Mouse (Mus musculus): Measurements from ENCODE around the gene Ifnab. TPM values are rescaled to one million over a fixed set of nuclear protein-coding genes. Genes with fewer than 3 reads are reported as not detected.
A peak's percentile ranks its signal among the peaks of the same experiment; 100 is the strongest.

Ifnab gene
- not detected for total RNA-seq (2021)
- long read RNA-seq, experiment 1, result 0 reads
- long read RNA-seq, experiment 2, result 0 reads

DNA sequence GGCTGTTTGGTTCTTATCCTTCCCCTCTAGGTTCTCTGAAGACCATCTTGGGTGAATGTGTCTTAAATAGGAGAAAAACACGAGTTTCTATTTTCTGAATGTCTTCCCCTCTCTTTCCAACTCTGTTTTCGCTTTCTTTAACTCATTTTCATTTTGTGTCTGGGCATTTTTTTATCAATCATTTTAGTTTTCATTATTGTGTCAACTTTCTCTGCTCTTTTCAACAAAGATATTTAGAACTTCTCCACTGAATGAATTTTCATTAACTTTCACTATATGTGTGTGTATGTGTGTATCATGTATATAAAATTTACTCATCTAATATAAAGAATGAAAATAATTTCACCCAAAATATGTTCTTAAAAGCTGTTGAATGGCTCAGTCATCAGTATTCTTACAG is at the start of gene Ifnab:
Gene Ifnab (minus strand): TSS at position 101 of the 400 bp plus-strand sequence.
- DNase-seq (ENCODE audit: low spot score in 2 of 2), result no peak
- intact Hi-C loops (cut with DNase I), result no loop called here

DNA sequence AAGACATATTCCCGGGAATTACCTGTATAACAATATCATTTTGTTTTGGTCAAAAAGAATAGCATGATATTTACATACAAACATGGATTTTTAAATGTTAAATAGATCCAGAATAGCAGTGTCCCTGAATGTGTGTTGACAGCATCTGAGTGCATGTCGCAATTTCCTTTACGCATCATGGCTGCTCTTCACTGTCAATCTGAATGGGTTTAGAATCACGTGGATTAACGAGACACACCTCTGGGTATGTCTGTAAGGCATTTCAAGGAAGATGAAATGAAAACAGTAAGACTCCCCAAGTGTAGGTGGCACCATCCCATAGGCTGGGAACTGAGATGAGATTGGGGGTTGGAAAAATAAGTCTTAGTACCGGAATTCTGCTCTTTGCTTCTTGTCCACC is 47.9 kb upstream of the Ifnab start:
- no peak for DNase-seq (ENCODE audit: low spot score in 2 of 2)
- intact Hi-C loops (cut with DNase I), result loop anchor here (5.0 kb wide), 1 partner anchor 42 kb away; no protein-coding TSS in a partner anchor

DNA sequence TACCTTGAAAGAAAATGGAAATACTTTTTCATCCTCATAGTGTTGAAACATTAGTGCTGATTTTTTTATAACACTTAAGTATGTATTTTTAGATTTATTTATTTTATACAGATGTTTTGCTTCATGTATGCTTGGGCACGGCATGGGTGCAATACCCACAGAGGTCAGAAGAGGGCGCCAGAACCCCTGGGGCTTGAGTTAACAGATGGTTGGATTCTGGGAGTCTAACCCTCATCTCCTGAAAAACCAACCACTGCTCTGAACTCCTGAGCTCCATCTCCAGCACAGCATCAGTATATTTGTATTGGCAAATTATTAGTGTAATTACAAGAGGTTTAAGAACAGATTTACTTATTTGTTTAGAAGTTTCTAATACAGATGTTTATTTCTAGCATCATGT is 47.3 kb upstream of the Ifnab start:
- DNase-seq (ENCODE audit: low spot score in 2 of 2), result peak in 1 of 2 experiments; percentile 39
- intact Hi-C loops (cut with DNase I), result loop anchor here (5.0 kb wide), 1 partner anchor 41 kb away; no protein-coding TSS in a partner anchor

DNA sequence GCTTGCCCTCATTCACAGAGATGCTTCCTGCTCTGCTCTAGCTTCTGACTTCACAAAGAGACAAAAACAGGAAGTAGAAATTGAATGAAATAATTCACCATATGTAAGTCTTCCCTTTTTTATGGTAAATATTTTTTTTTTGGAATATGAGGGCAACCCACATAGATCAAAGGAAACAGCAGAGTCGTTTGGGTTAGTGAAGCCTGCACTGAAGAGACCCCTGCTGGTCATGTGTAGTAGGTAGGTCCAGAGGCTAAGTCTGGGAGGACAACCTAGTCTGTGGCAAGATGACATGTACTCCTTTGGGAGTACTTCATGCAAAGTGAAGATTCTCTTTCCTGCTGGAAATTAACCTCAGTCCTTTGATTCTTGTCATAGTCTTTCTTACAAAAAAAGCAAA is 36.2 kb upstream of the Ifnab start:
- DNase-seq (ENCODE audit: low spot score in 2 of 2), result peak in 1 of 2 experiments; percentile 17

DNA sequence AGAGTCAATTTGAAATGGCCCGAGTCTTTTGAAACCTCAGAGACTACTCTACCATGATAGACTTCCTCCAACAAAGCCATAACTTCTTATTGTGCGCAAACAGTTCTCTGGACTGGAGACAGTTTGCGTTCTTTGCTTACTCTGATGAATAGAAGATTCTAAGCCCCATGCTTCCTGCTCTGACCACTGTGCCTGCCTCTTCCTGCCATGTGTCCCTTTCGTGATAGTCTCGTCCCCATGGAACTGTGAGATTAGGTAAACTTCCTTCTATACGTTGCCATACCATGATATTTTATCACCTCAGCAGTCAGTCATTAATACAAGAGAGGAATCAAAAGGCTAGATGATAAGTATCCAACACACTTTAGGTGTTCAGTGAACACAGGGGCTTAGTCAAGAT is 35.6 kb upstream of the Ifnab start:
- DNase-seq (ENCODE audit: low spot score in 2 of 2), result no peak
- intact Hi-C loops (cut with DNase I), result no loop called here

More for the DNA sequence above, 36.2 kb upstream of the Ifnab start:
- intact Hi-C loops (cut with DNase I), result no loop called here

DNA sequence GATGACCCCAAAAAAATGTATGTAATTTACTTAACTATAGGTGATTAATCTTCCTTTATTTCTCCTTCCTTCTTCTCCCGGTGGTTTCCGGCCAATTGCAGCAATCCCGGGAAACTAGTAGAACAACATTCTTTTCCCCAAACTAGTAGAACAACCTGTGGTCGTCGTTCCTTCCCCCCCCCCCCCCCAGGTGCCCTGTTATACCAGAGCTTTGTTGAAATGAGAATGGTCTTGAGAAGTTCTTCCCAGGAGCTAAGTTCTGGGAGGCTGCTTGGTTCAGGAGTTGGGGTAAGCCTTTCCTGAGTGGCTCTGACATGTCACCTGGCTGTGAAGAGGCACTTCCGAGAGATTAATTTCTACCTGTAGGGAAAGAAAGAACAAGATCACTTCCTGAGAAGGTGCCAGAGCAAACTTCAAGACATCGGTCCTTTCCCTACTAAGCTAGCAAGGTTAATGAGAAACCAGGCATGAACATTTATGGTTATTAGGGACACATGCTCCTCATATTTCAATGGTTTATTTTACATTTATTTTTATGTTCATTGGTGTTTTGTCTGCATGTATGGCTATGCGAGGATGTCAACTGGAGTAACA is 32.4 kb upstream of the Ifnab start:
- no peak for DNase-seq (ENCODE audit: low spot score in 2 of 2)
- intact Hi-C loops (cut with DNase I), result no loop called here

DNA sequence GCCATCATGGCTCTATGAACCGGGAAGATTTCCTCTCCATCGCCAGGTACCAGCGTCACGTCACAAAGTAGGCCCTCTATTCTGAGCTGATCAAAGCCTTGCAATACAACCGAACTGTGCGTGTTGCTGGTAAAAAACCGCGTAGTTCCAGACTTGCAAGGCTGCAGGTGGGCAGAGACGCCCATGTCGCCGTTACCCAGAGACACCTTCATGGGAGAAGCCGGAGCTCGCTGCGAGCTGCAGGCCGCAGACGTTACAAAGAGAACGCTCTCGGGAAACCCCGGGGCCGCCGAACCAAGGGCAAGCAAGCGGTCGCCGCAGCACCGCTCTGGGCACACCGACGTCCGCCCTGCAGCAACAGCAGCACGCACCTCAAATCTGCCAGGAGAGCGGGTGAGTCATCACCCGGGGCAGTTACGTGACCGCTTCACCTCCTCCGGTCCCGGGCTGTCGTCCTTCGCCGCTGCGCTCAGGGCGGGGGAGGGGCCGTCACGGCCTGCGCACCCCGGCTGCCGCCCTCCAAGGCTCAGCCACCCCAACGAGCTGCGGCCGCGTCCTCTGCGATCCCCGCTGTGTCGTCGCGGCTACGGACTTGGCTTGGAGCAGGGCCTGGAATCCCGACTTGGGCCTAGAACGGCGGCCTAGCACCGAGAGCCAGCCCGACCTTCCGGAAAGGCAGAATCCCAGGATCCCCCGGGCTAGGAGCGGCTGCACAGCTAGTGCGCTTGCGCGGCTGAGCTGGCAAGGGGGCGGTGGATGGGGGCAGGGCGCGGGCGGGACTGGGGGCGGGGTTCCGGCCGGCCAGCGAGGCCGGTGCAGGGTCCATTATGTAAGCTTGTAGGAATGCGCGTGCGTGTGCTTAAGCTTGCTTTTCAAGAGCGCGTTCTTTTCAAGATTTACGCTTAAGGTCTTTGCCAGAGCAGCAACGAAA is 30.9 kb upstream of the Ifnab start, which contains the start of the genes Gm26566 and Klhl9:
Gene Gm26566 (plus strand): TSS at position 15 of the 931 bp plus-strand sequence.
Gene Klhl9 (minus strand): TSS at position 675 of the 931 bp plus-strand sequence.
- DNase-seq (ENCODE audit: low spot score in 2 of 2), result peak; percentile 87 to 89
- intact Hi-C loops (cut with DNase I), result no loop called here

DNA sequence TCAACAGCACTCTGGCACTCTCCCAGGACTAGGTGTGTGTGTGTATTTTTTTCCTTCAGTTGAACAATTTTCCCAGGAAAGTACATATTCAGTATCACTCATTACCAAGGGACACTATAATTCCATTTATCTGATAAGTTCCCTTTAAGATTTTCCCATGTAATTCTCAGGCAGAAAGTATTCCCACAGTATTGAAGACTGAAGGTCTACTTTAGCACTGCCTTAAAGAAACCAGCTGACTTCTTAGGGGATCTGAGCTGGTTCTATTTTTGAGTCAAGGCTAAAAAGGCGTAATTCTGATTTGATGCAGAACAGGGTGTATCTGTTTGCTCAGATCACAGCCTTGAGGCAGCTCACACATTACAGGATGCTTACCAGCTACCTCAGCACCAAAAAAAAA is 27.6 kb upstream of the Ifnab start:
- intact Hi-C loops (cut with DNase I), result no loop called here
- no peak for DNase-seq (ENCODE audit: low spot score in 2 of 2)

DNA sequence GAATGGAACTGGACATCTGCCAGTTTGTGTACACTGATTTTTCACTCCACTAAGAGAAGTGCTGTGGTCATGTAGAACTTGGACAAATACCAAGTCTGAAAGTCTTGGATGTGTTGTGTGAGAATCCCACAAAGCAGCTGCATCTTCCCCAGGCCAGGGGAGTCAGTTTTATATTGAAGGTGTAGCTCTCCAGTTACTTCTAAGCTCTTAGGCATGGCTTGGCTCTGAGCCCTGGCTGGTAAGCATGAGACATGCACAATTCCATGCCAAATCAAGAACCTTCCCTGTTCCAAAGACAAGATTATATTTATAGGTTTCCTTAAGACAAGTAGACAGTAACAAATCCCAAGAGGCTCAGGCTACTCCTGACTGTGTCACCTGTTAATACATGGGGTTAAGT is 23.9 kb upstream of the Ifnab start:
- intact Hi-C loops (cut with DNase I), result no loop called here
- DNase-seq (ENCODE audit: low spot score in 2 of 2), result no peak

DNA sequence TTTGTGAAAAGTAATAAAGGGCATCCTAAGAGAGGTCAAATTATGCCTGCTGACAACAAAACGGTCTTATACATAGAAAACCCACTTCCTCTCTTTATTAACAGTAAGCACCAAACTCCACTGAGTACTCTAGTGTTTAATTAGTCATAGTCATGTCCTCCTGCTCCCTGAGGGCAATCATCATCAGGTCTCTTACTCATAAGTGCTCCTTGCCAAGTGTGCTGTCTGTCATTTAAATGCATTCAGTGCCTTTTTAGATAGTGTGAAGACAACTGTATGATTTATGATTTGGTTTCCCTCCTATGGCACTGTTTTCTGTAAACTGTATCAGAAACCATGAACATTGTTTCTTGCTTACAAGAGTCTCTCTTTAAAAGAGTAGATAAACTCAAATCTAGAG is 23.1 kb upstream of the Ifnab start:
- DNase-seq (ENCODE audit: low spot score in 2 of 2), result no peak

DNA sequence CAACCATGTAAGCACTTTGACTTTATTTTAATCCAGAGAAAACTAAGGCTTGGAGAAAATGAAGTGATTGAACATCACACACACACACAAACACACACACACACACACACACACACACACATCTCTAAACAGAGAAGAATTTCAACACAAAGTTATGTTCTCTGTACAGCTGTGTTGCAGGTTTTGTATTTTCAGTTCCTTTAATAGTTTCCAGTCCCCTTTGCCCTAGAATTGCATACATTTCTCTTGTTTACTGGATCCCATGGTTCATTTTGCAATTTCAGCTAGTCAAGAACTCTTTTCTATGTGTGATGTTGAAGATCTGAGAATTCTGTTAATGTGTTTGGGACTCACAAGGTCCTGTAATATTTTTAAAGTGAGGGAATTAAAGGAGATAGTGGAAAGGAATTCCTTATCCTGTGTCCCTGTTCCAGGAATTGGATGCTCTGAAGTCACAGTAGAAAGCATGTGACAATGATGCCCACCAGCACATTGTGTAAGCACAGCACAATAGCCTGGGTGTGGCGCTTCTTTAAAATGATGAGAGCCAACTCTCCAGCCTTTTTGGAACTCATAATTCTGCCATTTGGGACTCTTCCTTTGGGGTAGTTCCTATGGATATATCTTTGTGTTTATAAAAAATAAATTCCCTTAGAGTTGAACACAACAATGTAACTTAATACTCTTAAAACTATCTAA is 16.1 kb upstream of the Ifnab start:
- intact Hi-C loops (cut with DNase I), result no loop called here
- no peak for DNase-seq (ENCODE audit: low spot score in 2 of 2)

More for the DNA sequence above, 23.1 kb upstream of the Ifnab start:
- intact Hi-C loops (cut with DNase I), result no loop called here

DNA sequence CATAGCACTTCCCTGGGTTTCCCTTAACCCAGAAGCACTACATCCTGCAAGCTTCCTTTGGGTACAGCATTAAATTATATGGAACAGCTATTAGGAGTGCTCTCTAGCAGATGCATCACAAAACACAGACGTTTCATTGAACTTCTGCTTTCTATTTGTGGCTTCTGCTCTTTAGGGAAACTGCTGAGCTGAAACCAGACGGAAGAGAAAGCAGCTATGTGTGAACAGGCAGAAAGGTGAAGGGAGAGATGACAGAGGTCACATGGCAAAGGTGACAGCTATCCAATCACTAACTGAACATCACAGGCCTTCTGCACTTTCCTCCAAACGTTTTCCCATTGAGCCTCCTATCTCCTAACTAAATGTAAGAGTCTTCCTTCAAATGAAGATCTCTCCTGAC is 14.8 kb upstream of the Ifnab start:
- intact Hi-C loops (cut with DNase I), result no loop called here
- no peak for DNase-seq (ENCODE audit: low spot score in 2 of 2)

DNA sequence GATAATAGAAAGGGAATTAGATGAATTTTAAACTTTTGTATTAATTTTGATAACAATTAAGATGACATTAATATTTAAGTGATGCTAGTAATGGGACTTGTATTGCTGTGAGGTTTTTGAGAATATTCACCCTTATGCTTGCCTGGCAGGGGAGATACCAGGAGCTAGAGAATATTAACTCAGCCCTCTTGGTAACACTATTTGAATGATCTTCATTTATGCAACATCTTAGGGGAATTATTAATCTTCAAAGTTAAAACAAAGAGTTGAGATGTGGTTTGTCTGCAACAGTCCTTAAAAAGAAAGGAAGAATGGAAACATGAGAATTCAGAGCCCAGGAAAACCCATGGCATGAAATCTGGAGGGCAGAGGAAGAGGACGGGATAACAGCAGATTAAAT is 8.1 kb upstream of the Ifnab start:
- no peak for DNase-seq (ENCODE audit: low spot score in 2 of 2)
- intact Hi-C loops (cut with DNase I), result loop anchor here (5.0 kb wide), 1 partner anchor 38 kb away; no protein-coding TSS in a partner anchor

DNA sequence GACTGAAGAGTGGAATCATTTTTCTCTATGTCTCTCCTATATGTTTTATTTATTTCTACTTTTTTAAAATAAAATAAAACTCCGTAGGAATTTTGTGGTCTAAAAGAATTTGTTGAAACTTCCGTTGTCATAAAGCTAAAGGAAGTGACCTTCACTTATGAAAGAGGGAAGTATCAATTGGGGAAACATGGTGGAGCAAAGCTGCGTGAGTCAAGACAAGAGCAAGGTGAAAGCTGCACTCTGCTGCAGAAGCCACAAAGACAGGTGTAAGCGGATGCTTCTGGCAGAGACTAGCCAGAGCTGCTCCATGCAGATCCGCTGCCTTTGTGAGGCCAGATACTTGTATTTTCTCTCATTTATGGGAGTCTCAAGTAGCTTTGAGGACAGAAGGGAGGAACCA is 7.6 kb upstream of the Ifnab start:
- no peak for DNase-seq (ENCODE audit: low spot score in 2 of 2)
- intact Hi-C loops (cut with DNase I), result loop anchor here (5.0 kb wide), 1 partner anchor 39 kb away; no protein-coding TSS in a partner anchor

DNA sequence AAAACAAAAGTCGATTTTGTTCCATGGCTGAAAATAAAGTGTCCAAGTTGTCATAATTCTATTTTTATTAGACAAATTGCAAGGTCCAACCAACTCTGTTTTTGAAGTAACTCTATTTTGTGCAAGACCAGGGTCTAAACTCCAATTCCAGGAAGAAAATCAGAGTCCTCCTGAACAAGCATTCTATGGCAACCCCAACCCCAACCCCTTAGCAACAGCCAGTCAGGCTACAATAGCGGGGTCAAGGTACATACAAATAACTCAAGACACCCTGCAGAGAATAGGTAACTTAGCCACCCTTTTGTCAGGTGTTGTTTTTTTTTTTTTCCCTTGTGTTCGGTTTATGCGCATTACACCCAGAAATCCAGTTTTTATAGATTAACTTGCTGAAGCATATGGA is 6.6 kb upstream of the Ifnab start:
- no peak for DNase-seq (ENCODE audit: low spot score in 2 of 2)
- intact Hi-C loops (cut with DNase I), result loop anchor here (5.0 kb wide), 1 partner anchor 40 kb away; no protein-coding TSS in a partner anchor

DNA sequence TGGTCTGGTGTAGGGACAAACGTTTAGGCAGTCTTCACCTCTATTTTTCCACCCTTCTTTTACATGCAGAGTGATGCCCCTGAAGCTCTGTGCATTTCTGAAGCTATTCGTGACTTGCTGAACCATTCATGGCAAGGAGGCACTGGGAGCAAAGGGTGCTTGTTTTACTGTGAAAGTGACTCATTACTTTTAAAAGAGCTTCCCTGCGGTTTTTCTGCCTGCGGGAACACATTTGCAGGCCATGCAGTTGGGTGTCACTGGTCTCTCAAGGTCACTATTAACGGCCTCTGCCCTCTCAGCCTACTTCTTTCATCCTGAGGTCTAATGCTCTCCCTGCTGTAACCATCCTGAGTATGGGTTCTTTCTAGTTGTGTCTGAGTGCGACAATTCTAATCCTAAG is 5.9 kb upstream of the Ifnab start:
- intact Hi-C loops (cut with DNase I), result loop anchor here (5.0 kb wide), 1 partner anchor 40 kb away; no protein-coding TSS in a partner anchor
- DNase-seq (ENCODE audit: low spot score in 2 of 2), result no peak

DNA sequence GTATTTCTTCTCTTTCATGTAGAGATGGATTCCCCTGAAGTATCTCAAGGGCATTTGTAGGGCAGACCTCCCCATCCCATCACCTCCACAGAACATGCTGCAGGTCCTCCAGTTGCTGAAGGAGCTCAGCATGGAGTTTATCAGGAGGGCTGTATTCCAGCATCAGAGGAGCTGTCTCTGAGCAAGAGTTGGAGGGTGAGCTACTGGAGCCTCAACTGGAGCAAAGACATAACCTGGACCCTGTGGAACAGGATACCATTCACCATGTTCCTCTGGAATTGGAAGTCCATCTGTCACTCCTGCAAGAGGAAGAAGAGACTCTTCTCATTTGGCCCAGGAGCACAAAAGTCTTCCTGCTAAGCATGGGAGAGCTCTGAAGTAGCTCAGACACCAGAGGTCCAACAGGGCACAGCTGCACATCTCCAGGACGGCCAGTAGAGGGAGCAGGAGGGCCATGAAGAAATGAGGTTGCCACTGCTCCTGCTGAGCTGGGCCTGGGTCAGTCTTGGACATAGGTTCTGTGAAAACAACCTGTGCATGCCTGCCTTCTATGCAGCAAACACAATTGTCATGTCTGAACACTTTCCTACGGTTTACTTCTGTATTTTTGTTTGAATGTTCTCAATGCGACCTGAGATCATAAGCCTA is 5.2 kb upstream of the Ifnab start:
- DNase-seq (ENCODE audit: low spot score in 2 of 2), result peak; percentile 68 to 78
- intact Hi-C loops (cut with DNase I), result loop anchor here (5.0 kb wide), 1 partner anchor 41 kb away; no protein-coding TSS in a partner anchor

DNA sequence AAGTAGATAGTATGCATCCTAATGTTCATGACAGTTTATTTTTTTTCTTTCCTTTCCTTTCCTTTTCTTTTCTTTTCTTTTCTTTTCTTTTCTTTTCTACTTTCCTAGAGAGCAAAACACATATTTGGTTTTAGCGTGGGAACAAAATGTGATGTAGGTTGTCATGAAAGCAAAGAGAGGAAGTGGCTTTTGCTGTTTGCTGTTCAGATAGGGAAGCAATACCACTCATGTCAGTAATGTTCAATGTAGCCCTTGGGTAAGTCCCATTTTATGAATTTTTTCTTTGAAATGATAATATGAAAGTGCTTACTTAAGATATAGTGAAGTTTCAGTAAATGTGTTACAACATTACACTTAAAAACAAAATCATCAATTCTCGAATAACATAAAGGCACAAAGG is 2.2 kb upstream of the Ifnab start:
- DNase-seq (ENCODE audit: low spot score in 2 of 2), result no peak
- intact Hi-C loops (cut with DNase I), result no loop called here

DNA sequence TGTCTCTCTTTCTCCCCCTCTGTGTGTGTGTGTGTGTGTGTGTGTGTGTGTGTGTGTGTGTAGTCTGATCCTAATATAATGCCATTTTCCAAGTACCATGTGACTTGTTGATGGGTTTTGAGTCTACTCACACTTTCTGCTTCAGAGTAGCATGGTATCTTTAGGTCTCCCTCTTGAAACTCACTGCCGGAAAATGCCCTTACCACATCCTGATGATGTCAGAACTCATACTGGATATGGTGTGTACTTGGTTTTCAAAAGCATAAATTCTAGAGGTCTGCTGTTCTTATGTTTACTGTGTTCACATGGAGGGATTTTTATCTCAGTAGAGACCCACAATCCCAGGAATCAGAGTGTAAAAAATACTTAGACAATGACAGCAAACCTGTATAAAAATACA is 1.4 kb upstream of the Ifnab start:
- intact Hi-C loops (cut with DNase I), result no loop called here
- no peak for DNase-seq (ENCODE audit: low spot score in 2 of 2)

All from left cerebral cortex, postnatal 14 days (tissue).